Mouse (Mus musculus): ENCODE data around the gene Rnf25. TPM values are rescaled to one million over a fixed set of nuclear protein-coding genes. Genes with fewer than 3 reads are reported as not detected.

The Rnf25 gene
- total RNA-seq (2021): 10 to 100 TPM; 13.1 to 17.5 TPM
- long read RNA-seq, experiment 1, partial matches to known transcripts: 0 of 3 reads
- long read RNA-seq, experiment 1, other reads (novel, unspliced or antisense): 0 of 3 reads
- long read RNA-seq, experiment 2, partial matches to known transcripts: 0 of 2 reads
- long read RNA-seq, experiment 2, other reads (novel, unspliced or antisense): 0 of 2 reads

DNA sequence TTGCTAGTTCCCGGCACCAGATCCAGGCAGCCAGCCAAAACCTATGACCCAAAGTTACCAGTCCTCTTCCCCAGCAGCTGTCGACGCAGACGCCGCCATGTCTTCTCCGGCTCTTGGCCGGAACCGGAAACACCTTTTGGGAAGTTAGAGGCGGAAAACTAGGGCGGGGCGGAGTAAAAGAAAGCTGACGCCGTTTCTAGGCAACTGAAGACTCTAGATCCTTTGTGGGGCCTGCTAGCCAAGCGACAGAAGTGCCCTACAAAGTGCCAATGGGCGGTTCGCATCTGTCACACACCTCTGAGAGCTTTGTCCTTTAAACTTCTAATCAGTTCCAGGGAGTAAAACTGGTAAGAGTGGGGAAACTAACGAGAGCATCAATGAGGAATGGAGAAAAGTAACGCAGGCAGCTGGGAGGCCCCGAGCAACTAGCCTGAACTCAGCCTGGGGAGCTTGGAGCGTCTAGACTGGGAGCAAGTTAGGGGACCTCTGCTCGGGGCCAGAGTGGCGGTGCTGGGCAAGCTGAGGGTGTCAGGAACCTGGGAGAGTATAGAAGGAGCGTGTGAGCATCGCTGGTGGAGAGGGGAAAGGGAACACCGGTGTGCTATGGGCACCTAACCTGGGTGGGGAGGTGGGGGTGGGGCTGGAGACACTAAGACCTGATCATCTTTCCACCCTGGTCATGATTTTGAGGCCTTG lies at the start of gene Rnf25, which contains the start of gene Stk36:
Rnf25 (minus strand) TSS at position 131 of the 696 bp plus-strand sequence.
Stk36 (plus strand) TSS at position 179 of the 696 bp plus-strand sequence.
- DNase-seq: peak; percentile 82

DNA sequence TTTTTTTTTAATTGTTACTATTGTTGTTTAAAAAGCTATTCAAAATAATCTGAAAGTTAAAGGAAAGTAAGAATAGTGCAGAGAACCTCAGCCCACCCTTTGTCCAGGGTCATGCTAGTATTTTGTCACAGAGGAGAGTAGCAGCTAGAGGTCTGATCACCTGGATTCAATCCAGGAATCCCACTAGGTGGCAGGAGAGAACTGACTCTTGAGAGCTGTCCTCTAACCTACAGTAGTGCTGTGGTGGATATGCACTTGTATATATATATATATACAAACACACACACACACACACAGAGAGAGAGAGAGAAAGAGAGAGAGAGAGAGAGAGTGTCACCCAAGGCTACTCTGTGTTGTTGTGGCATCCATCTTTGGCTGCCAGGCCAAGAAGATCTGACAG lies 42.7 kb upstream of the Rnf25 start:
- no peak for DNase-seq

DNA sequence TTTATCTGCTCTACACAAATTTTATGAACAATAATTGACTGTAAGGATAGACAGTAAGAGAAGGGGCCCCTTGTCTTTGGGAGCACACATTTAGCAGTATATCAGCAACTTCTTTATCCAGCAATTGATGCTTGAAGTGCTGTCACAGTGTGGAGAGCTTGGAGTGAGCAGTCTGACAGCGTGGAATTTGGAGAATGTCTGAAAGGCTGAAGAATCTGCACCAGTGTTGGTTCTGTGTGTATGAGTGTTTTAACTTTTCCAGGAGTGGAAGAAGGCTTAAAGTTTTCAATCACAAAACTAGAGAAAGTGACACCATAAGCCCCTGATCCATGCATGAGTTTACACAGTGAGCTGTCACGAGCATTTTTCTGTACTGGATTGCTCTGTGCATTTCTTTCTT lies 42.3 kb upstream of the Rnf25 start:
- DNase-seq: no peak

DNA sequence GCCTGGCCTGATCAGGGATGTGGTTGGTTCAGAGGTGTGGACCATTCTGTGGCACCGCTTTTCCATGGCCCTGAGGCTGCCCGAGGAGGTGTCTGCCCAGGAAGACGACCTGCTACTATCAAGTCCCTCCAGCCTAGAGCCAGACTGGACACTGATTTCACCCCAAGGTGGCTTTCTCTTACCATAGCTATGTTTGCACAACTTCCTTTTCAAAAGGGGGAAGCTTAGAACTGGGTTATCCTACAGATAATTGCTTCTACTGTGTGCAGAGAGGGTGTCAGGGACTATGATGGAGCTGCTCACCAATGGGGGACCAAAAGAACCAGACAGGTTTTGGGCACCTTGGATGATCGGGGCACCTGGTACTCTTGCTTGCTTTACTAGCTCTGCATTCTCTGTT lies 31.5 kb upstream of the Rnf25 start:
- DNase-seq: no peak

DNA sequence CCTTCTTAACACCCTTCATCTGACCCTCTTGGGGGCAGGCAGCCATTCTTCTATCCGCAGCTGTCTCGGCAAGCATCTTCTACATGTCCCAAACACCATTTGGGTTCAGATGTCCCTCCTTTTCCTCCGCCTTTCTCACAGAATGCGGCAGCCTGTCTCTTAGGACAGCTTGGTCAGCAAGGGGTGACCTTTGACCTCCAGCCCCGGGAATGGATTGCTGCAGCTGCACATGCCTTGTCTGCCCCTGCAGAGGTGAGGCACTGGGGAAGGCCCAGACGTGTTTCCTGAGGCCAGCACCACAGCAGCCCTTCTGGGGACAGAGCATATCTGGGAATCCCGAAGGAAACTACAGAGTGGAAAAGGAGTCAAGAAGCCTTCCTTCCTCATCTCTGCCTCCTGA lies 26.8 kb upstream of the Rnf25 start:
- DNase-seq: no peak

DNA sequence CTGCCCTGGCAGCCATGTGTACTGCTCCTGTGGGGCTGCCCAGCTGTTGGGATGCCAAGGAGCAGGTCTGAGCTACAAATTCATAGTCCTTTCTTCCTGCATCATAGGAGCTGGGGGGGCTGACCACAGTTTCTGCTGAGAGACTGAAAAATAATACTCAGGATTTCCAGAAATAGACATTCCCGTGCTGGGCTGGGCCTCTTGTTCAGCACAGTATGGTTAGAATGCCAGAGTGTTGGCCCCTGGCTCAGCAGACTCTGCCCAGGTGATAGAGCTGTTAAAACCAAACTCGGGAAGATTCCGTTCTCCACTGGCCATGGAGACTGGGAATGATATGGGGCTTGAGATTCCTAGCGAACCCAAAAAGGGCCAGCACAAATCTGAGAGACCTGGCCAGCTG lies 24.9 kb upstream of the Rnf25 start:
- no peak for DNase-seq

DNA sequence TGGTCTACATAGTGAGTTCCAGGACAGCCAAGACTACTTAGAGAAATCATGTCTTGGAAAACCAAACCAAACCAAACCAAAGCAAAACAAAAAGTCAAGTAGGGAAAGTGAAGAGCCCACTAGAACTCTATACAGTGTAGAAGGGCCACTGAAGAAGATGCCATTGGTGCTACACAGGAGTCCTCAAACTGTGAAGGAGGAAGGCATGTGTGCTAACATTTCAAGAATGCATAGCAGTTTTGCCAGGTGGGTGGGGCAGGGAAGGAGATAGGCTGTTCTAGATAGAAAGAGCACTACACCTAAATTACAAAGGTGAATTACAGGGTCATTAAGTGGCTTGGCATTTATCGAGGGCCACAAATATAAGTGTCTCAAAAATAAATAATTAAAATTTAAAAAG lies 23.0 kb upstream of the Rnf25 start:
- no peak for DNase-seq

DNA sequence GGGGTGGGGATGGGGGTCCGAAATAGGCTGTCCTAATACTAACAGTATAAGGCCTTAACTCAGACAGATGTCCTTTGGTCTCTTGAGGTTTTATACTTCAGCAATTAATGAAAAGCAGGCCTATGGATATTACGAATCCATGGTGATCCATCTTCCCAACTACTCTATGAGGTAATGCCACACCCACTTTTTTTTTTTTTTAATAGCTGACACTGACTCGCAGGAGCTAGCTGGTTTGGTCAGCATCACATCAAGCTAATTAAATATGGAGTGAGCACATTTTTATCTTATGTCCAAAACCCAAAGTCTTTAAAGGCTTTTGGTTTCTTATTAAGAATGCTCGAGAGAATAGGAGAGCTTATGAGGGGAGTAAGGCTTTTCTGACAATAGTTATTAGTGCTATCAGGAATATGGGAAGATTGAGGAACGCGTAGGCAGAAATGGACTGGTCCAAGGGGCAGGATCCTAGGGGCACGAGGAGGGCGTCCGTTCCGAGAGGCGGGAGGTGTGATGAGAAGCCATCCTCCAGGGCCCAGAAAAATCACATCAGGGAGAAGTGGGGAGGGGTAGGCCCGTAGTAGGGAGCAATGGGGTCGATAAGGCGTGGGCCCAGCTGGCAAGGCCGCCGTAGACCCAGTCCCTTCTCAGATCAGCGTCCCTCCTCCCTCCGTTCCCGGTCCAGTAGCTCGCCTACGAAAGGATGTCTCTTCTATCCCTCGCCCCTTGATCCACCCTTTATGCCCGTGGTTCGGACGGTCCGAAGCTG lies 513 bp downstream of the Rnf25 start:
- DNase-seq: no peak

DNA sequence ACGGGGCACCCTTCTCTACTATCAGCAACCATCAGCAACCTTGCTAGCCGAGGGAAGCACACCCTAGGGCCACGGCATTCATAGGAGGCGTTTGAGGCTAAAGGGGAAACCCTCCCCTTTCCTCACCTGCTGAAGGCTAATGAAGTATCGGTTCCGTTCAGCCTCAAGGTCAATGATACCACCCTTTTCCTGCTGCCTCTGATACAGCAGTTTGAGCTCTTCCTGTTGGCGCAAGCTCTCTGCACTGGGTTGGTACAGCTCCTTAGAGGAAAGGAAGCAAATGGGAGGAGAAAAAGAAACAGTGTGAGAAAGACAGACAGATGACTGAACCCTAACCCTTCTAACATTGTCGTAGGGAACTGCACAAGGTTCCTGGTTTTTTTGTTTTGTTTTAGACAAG lies 6.8 kb downstream of the Rnf25 start:
- DNase-seq: no peak

DNA sequence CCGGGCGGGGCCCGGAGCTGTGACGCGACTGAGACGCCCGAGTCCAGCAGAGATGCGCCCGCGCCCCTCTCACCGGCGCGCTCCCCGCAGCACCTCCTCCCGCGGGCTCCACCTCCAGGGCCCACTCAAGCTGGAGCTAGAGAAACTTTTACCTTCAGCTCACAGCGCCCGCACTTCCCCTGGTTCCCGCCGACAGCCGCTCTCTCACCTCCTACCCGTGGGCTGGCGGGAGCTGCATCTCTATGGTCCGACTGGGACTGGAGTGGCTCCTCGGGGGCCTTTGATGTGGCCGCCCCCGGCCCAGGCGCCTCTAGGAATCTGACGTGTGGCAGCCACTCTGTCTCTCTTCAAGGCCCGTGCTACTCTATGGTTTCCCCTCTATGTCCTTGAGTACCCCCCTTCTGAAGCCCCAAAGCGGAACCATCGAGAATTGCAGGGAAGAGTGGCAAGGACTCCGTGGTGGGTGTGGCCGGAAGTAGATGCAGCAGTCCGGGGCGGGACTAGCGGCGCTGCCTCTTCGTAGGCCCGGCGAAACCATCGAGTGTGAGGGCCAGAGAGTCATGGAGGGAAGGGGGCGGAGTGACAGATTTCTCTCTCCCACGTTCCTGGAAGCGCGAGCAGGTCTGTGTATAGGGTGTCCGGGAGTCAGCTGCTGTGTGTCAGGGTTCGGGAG lies 13.3 kb downstream of the Rnf25 start, which contains the start of the genes Zfp142 and Bcs1l:
Zfp142 (minus strand) TSS at position 474 of the 673 bp plus-strand sequence.
Bcs1l (plus strand) TSS at position 517 of the 673 bp plus-strand sequence.
- DNase-seq: peak; percentile 99

DNA sequence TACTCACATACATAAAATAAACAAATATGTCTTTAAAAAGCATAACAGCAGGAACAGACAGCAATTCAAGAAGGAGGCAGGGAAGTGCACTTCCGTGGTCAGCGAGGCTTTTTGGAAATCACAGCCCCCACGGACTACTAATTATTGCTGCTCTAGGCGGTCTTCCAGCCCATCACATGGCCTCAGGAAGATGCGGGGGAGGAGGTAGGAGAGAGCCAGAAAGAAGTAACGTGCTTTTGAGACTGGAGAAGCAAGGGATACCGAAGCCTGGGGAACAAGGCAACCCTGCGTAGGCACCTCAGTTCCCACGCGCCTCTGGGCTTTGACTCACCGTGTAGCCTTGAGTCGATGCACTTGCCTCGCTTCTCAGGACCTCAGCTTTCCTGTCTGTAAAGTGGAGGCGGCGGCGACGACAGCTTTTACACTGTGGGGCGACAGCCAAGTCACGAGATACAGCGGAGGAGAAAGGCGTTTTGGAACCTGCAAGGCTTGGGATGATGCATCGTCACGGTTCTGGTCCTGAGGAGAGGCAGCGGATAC lies 13.9 kb downstream of the Rnf25 start:
- DNase-seq: no peak

DNA sequence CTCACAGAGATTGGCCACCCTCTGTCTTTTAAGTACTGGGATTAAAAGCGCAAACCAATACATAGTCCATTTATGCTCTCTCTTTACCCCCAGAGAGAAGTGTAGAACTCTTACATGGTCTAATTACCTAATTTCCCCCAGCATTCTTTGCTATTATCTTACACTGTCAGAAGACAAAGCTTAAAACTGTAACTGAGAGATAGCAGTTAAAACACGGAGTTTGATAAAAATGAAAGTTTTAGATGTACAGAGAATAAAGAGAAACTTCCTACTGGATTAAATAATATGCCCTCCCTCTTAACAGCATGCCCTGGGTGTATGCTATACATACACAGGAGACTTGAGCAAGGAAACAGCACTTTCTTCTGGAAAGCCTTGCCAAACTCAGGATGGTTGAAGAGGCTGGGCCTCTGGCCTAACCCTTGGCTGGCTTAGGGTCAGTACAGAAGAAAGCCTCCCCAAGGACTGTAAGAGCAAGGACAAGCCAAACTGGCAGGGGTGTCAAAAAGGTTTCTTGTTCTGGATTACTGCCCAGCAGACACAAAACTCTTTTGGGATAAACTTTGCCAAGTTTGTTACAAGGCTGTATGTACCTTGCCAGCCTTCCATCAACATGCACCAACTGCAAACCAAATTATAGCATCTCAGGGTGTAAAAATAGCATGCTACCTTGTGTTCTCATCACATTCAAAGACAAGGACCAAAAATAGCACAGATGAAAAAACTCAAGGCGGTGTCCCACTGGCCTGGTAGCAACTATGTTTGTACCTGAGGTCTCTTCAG lies 16.4 kb downstream of the Rnf25 start:
- DNase-seq: peak; percentile 56

DNA sequence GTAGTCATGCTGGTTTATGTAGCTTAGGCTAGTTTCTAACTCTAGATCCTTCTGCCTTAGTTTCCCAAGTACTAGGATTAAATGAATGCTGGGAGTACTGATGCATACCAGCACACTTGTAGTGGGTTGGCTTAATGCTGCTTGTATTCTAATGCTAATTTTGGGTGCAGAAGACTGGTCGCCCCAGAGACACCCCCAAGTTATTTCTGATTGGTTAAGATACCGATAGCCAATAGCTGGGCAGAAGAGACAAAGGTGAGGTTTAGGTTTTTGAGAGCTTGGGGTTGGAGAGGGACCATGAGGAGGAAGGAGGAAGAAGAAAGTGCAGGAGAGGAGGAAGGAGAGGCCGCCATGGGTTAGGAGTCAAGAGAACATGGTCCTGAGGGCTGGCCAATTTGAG lies 18.6 kb downstream of the Rnf25 start:
- no peak for DNase-seq

DNA sequence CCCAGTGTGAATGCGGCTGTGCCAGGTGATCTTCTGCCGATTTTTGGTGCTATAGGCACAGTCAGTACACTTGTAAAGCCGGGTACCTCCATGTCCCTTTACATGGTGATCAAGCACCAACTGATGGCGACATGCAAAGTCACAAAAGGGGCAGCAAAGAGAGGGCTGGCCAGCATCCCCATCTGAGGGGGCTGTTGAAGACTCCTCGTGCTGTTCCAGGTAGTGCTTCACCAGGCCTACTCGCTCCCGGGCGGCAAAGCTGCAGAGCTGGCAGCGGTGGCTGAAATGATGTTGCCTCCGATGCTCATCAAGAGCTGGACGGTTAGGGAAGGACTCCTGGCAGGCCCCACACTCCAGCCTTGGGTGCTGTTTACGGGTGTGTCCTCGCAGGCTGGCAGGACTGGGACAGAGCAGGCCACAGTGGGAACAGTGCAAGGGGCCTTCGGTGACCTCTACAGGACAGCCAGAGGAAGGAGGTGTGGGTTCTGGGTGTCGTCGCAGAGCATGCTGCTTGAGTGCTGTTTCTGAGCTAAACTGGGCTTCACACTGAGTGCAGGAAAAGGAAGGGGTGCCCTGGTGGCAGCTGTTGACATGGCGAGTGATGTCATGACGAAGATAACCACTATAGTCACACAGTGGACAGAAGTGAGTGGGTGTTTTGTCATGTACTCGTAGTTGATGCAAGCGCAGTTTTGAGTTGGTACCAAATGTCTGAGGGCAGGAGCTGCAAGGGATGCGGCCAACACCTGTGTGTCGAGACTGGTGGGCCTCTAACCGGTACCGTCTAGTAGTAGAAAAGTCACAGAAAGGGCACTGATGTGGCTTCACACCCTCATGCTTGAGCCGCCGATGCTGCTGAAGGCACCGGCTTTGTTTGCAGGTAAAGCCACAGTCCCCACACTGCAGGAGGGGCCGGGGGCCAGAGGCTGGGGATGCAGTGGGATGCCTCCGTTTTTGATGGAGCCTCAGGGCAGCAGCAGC lies 31.2 kb downstream of the Rnf25 start:
- DNase-seq: no peak

DNA sequence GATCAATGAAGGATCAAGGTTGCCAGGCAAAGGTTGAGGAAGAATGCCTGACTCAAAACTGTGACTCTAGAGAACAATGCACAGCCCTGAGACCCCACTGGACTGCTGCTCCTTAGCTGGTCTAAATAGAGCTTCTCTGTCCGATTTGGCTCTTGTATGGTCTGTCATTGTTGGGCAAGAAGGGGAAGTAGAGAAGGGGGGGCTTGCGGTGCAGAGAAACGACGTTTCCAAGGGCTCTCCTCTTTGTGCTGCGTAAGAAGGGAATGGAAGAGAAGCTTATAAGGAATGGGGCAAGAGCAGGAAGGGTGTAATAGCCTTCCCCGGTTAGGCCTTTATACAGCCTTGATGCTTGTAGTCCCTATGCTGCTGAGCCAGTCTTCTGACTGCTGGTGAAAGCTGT lies 35.4 kb downstream of the Rnf25 start:
- DNase-seq: no peak

DNA sequence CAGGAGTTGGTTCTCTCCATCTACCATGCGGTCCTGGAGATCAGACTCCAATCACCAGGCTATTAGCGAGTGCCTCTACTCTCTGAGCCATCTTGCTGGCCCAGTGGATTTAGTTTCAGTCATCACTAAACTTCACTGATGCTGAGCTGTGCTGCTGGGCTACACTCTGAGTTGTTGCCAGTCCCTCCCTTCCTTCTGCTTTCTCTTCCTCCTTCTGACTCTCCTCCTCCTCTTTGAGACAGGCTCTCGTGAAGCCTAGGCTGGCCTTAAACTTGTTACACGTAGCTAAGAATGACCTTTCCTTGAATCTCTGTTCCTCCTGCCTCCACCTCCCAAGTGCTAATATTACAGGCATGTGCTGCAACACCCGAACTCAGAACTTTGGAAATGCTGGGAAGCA lies 42.1 kb downstream of the Rnf25 start:
- DNase-seq: no peak

DNA sequence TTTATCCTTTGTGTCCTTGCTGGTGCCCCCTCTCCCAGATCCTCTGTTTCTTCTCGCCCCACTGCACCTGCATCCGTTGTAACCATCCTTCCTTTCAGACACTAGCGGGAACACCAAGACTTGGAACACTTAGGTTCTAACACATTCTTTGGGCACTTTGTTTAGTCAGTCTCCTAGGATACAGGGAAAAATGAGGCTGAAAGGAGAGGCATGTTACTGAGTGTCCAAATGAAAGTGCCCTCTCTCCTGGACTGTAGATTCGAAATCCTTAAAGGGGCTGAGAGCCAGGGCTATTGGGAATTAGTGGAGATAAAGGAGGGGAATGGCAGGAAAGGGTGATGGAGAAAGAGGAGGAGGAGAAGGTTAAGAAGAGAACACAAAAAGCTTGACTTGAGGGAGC lies 57.0 kb downstream of the Rnf25 start, which contains the start of gene Usp37:
Usp37 (minus strand) TSS at position 101 of the 400 bp plus-strand sequence.
- DNase-seq: no peak
